9 mouse cellular contexts compared by ENCODE assay signal in the genomic region with DNA sequence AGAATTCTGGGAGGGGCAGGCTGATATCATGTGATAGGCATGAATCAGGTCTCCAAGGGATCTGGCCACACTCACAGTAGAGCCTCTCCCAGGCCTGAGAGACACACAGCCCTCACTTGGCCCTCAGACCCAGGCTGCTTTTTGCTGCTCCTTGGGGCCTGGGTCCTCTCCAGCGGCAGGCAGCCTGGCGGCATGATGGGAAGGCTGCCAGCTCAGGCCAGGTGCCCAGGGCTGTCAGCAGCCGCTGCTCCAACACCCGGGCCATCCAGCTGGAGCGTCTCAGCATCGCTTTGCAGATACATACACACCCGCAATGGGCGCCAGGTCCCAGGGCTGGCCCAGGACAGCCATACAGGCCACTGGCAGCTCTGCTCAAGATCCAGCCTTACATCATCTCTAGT. TPM values are rescaled to one million over a fixed set of nuclear protein-coding genes. Genes with fewer than 3 reads are reported as not detected.
DNase-seq lines count a peak whose midpoint lies in the region; ATAC-seq and TF ChIP-seq lines count a peak whose summit lies in the region.
"Had no signal": no experiment of that assay in that cellular context is flagged by ENCODE, and none has a peak within 500 bp of the region (broad histone marks: within the 10 kb centered on the region; RNA-seq: fewer than 3 reads in every experiment).

No protein-coding gene starts in this region.

- H3K36me3 ChIP-seq in midbrain, embryonic 14.5 days (ENCODE audit: control insufficient read depth, insufficient read depth, low read length) = no peaks in the 10 kb centered on the region
- H3K36me3 ChIP-seq in midbrain, embryonic 13.5 days = no peaks in the 10 kb centered on the region
- no peaks in the 10 kb centered on the region for H3K36me3 ChIP-seq in heart, embryonic 16.5 days (ENCODE audit: control insufficient read depth, insufficient read depth)
- H3K36me3 ChIP-seq in stomach, embryonic 15.5 days = no peaks in the 10 kb centered on the region
- no peaks in the 10 kb centered on the region for H3K36me3 ChIP-seq in kidney, adult 2 months (ENCODE audit: control insufficient read depth, insufficient read depth, low read length)

- DNase-seq in midbrain, embryonic 14.5 days = peak; percentile 43
- DNase-seq in gastrocnemius, adult 18-20 months (ENCODE audit: low spot score) = peak; percentile 38
- no peak for DNase-seq in kidney, adult 2 months
- DNase-seq in cerebellum, adult 11-12 months = no peak
- DNase-seq in spleen, postnatal 36 days (ENCODE audit: low spot score in 2 of 2) = no peak

- no peak overlapping the region for H3K4me2 ChIP-seq in midbrain, embryonic 14.5 days (ENCODE audit: low read length)
- no peak overlapping the region for H3K4me2 ChIP-seq in midbrain, embryonic 13.5 days (replicated peaks)
- H3K4me2 ChIP-seq in heart, embryonic 16.5 days (ENCODE audit: low read depth, low read length) = no peak overlapping the region
- H3K4me2 ChIP-seq in stomach, embryonic 15.5 days = no peak overlapping the region

- H3K4me1 ChIP-seq in midbrain, embryonic 14.5 days (ENCODE audit: control insufficient read depth, insufficient read depth, low read length) = peaks cover 22% of the 10 kb centered on the region; the same call in 1 of the 2 replicates
- H3K4me1 ChIP-seq in midbrain, embryonic 13.5 days (replicated peaks) = peaks cover 26% of the 10 kb centered on the region
- peaks cover 43% of the 10 kb centered on the region for H3K4me1 ChIP-seq in heart, embryonic 16.5 days (ENCODE audit: control insufficient read depth, insufficient read depth, low read length)
- peaks cover 4% of the 10 kb centered on the region; the same call in 1 of the 2 replicates for H3K4me1 ChIP-seq in stomach, embryonic 15.5 days
- H3K4me1 ChIP-seq in kidney, adult 2 months (ENCODE audit: control insufficient read depth, insufficient read depth, low read length) = no peaks in the 10 kb centered on the region

- H3K9ac ChIP-seq in midbrain, embryonic 14.5 days (replicated peaks; ENCODE audit: low read length) = no peak overlapping the region
- H3K9ac ChIP-seq in midbrain, embryonic 13.5 days (replicated peaks) = no peak overlapping the region
- no peak overlapping the region for H3K9ac ChIP-seq in heart, embryonic 16.5 days (ENCODE audit: low read length)
- no peak overlapping the region for H3K9ac ChIP-seq in stomach, embryonic 15.5 days

- no peak overlapping the region for H3K27ac ChIP-seq in midbrain, embryonic 14.5 days (replicated peaks; ENCODE audit: low read depth, low read length)
- no peak overlapping the region for H3K27ac ChIP-seq in midbrain, embryonic 13.5 days
- peak overlapping the region; percentile 75 for H3K27ac ChIP-seq in heart, embryonic 16.5 days (ENCODE audit: low read length)
- no peak overlapping the region for H3K27ac ChIP-seq in stomach, embryonic 15.5 days
- no peak overlapping the region for H3K27ac ChIP-seq in kidney, adult 2 months (ENCODE audit: insufficient read depth, low read depth, low read length)

- H3K4me3 ChIP-seq in midbrain, embryonic 14.5 days (replicated peaks; ENCODE audit: low read depth, low read length) = no peak overlapping the region
- H3K4me3 ChIP-seq in midbrain, embryonic 13.5 days (replicated peaks) = no peak overlapping the region
- H3K4me3 ChIP-seq in heart, embryonic 16.5 days (ENCODE audit: low read length) = no peak overlapping the region
- H3K4me3 ChIP-seq in stomach, embryonic 15.5 days (replicated peaks) = no peak overlapping the region
- no peak overlapping the region for H3K4me3 ChIP-seq in kidney, adult 2 months (ENCODE audit: insufficient read depth, low read depth, low read length)

- no peak for TF ChIP-seq CTCF in kidney, adult 2 months (conservative IDR thresholded peaks at IDR 0.05; ENCODE audit: insufficient read depth, insufficient read length, low read depth, low read length)

- no peak for TF ChIP-seq POLR2A in kidney, adult 2 months (IDR thresholded peaks at IDR 0.05; ENCODE audit: low read depth, low read length)

- 78% methylated on average over 8 of the region's 8 CpGs for WGBS in midbrain, embryonic 14.5 days
- WGBS in midbrain, embryonic 13.5 days = 81% methylated on average over 8 of the region's 8 CpGs
- 35% methylated on average over 8 of the region's 8 CpGs for WGBS in heart, embryonic 16.5 days
- 55% methylated on average over 8 of the region's 8 CpGs for WGBS in stomach, embryonic 15.5 days
- 68% methylated on average over 8 of the region's 8 CpGs for WGBS in kidney, adult 2 months

- ATAC-seq in midbrain, embryonic 14.5 days (ENCODE audit: low FRiP score, low TSS enrichment) = no peak
- ATAC-seq in midbrain, embryonic 13.5 days = no peak
- peak; percentile 77 for ATAC-seq in heart, embryonic 16.5 days (replicated peaks; ENCODE audit: extremely low read depth, insufficient read depth, low FRiP score)
- ATAC-seq in stomach, embryonic 15.5 days (ENCODE audit: insufficient read depth, low FRiP score, low read depth) = peak; percentile 45; the same call in 1 of the 2 replicates

- H3K9me3 ChIP-seq in midbrain, embryonic 14.5 days (ENCODE audit: control insufficient read depth, low read length) = no peaks in the 10 kb centered on the region
- no peaks in the 10 kb centered on the region for H3K9me3 ChIP-seq in midbrain, embryonic 13.5 days
- peaks cover under 1% of the 10 kb centered on the region; the same call in 1 of the 2 replicates for H3K9me3 ChIP-seq in heart, embryonic 16.5 days (replicated peaks; ENCODE audit: control insufficient read depth, low read length)
- H3K9me3 ChIP-seq in stomach, embryonic 15.5 days = no peaks in the 10 kb centered on the region

- H3K27me3 ChIP-seq in midbrain, embryonic 14.5 days (ENCODE audit: control insufficient read depth, insufficient read depth, low read length) = no peaks in the 10 kb centered on the region
- H3K27me3 ChIP-seq in midbrain, embryonic 13.5 days = no peaks in the 10 kb centered on the region
- no peaks in the 10 kb centered on the region for H3K27me3 ChIP-seq in heart, embryonic 16.5 days (ENCODE audit: control insufficient read depth, insufficient read depth, low read length)
- H3K27me3 ChIP-seq in stomach, embryonic 15.5 days (replicated peaks) = no peaks in the 10 kb centered on the region
- H3K27me3 ChIP-seq in kidney, adult 2 months (replicated peaks; ENCODE audit: control insufficient read depth, insufficient read depth, low read length) = no peaks in the 10 kb centered on the region

RNA-seq across cellular contexts. Expression of gene Fam163b, which starts 22.1 kb away (rescaled TPM):
- polyA plus RNA-seq in midbrain, embryonic 14.5 days (2014; fragmentation: Nextera tagmentation; extraction: Ambion mirVana) = 2.8 and 4.2 TPM in 2 replicates
- 0.68 and 1.1 TPM in 2 replicates for polyA plus RNA-seq in midbrain, embryonic 13.5 days (2015; fragmentation: Nextera tagmentation; extraction: Ambion mirVana)
- total RNA-seq in gastrocnemius, adult 18-20 months (2021) = not detected
- polyA plus RNA-seq in heart, embryonic 16.5 days (2015; fragmentation: Nextera tagmentation; extraction: Ambion mirVana) = 0.70 and 0.91 TPM in 2 replicates
- 0.15 and 0.19 TPM in 2 replicates for polyA plus RNA-seq in stomach, embryonic 15.5 days (2015; fragmentation: Nextera tagmentation; extraction: Ambion mirVana)
- 0.38 and 0.42 TPM in 2 replicates for polyA plus RNA-seq in kidney, adult 2 months (2012; rRNA removed)

RNA-seq across cellular contexts. Expression of gene Adamtsl2, which starts 41.1 kb away (rescaled TPM):
- 7.1 and 7.6 TPM in 2 replicates for polyA plus RNA-seq in midbrain, embryonic 14.5 days (2014; fragmentation: Nextera tagmentation; extraction: Ambion mirVana)
- polyA plus RNA-seq in midbrain, embryonic 13.5 days (2015; fragmentation: Nextera tagmentation; extraction: Ambion mirVana) = 6.0 and 6.9 TPM in 2 replicates
- 1 to 10 TPM; 2.7 to 6.9 TPM for total RNA-seq in gastrocnemius, adult 18-20 months (2021)
- 12.4 and 14.8 TPM in 2 replicates for polyA plus RNA-seq in heart, embryonic 16.5 days (2015; fragmentation: Nextera tagmentation; extraction: Ambion mirVana)
- polyA plus RNA-seq in stomach, embryonic 15.5 days (2015; fragmentation: Nextera tagmentation; extraction: Ambion mirVana) = 3.0 and 3.8 TPM in 2 replicates
- polyA plus RNA-seq in kidney, adult 2 months (2012; rRNA removed) = 21.7 and 25.7 TPM in 2 replicates

RNA-seq across cellular contexts. Expression of gene Dbh, which starts 44.8 kb away (rescaled TPM):
- 2.7 and 5.5 TPM in 2 replicates for polyA plus RNA-seq in midbrain, embryonic 14.5 days (2014; fragmentation: Nextera tagmentation; extraction: Ambion mirVana)
- polyA plus RNA-seq in midbrain, embryonic 13.5 days (2015; fragmentation: Nextera tagmentation; extraction: Ambion mirVana) = 0.19 and 0.82 TPM in 2 replicates
- total RNA-seq in gastrocnemius, adult 18-20 months (2021) = not detected
- 0.72 and 0.80 TPM in 2 replicates for polyA plus RNA-seq in heart, embryonic 16.5 days (2015; fragmentation: Nextera tagmentation; extraction: Ambion mirVana)
- 1.3 and 3.1 TPM in 2 replicates for polyA plus RNA-seq in stomach, embryonic 15.5 days (2015; fragmentation: Nextera tagmentation; extraction: Ambion mirVana)
- polyA plus RNA-seq in kidney, adult 2 months (2012; rRNA removed) = 3.1 and 10.1 TPM in 2 replicates

RNA-seq across cellular contexts. Expression of gene Mymk, which starts 48.3 kb away (rescaled TPM):
- polyA plus RNA-seq in midbrain, embryonic 14.5 days (2014; fragmentation: Nextera tagmentation; extraction: Ambion mirVana) = not detected in 2 replicates
- polyA plus RNA-seq in midbrain, embryonic 13.5 days (2015; fragmentation: Nextera tagmentation; extraction: Ambion mirVana) = not detected in 2 replicates
- under 1 TPM; 0.18 to 0.21 TPM for total RNA-seq in gastrocnemius, adult 18-20 months (2021)
- 0.84 and 1.1 TPM in 2 replicates for polyA plus RNA-seq in heart, embryonic 16.5 days (2015; fragmentation: Nextera tagmentation; extraction: Ambion mirVana)
- 0.28 and 1.3 TPM in 2 replicates for polyA plus RNA-seq in stomach, embryonic 15.5 days (2015; fragmentation: Nextera tagmentation; extraction: Ambion mirVana)
- 0.09 and 0.16 TPM in 2 replicates for polyA plus RNA-seq in kidney, adult 2 months (2012; rRNA removed)
- total RNA-seq: adrenal gland, adult 18-20 months had no signal

Comparison
In these comparisons a context has a peak if more than half of its experiments do, and no peak if none do; other contexts are left out.
1. ATAC-seq: peak in heart, embryonic 16.5 days (single experiment) and stomach, embryonic 15.5 days (single experiment); none in midbrain, embryonic 14.5 days (single experiment) and midbrain, embryonic 13.5 days (single experiment).
2. DNase-seq: peak in midbrain, embryonic 14.5 days (single experiment) and gastrocnemius, adult 18-20 months (single experiment); none in kidney, adult 2 months (single experiment), cerebellum, adult 11-12 months (single experiment) and spleen, postnatal 36 days (0 of 2).